Mouse (Mus musculus): Measurements from ENCODE around the gene Actg1. TPM values are rescaled to one million over a fixed set of nuclear protein-coding genes. Genes with fewer than 3 reads are reported as not detected.

The Actg1 gene
- polyA plus RNA-seq, 1 experiment from 2014 or later: 559 TPM

- no peak overlapping the region for H3K4me3 ChIP-seq (replicated peaks)
- peaks cover 25% of the 10 kb centered on the region for H3K4me1 ChIP-seq (replicated peaks)
- H3K36me3 ChIP-seq (replicated peaks): no peaks in the 10 kb centered on the region
- no peak for ATAC-seq (ENCODE audit: insufficient read depth)
- no peak overlapping the region for H3K9ac ChIP-seq
- 65% methylated on average over 5 of the region's 5 CpGs for WGBS (ENCODE audit: insufficient replicate concordance)
- no peak overlapping the region for H3K4me2 ChIP-seq
- H3K9me3 ChIP-seq (replicated peaks): no peaks in the 10 kb centered on the region
- H3K27me3 ChIP-seq: peaks cover 12% of the 10 kb centered on the region; the same call in 1 of the 2 replicates
- H3K27ac ChIP-seq (replicated peaks): no peak overlapping the region
Observed at GRCm38 (mm10) chr11:120360755-120361154, 12.4 kb upstream of the Actg1 start.

GRCm38 (mm10) chr11:120360062-120360461 lies 11.7 kb upstream of the Actg1 start:
- WGBS (ENCODE audit: insufficient replicate concordance): 53% methylated on average over 8 of the region's 8 CpGs

DNA sequence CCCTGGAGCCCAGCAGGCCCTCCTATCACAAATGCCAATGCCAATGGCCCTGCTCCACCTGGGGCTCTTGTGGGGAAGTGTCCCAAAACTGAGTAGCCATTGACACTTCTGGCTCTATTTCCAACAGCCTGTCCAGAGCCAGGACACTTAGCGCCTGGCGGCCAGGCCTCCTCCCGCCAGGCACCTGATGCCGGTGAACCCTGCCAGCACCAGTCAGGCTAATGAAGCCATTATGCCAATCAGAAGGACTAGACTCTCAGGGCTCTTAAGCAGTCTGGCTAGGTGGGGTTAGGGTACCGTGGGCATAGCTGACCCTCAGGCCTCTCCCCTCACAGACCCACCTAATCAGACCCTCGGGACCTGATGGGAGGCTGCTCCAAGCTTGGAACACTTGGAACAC lies 11.0 kb upstream of the Actg1 start:
- H3K4me3 ChIP-seq (replicated peaks): no peak overlapping the region
- peaks cover 39% of the 10 kb centered on the region for H3K4me1 ChIP-seq (replicated peaks)
- peaks cover 6% of the 10 kb centered on the region; the same call in 1 of the 2 replicates for H3K27me3 ChIP-seq
- no peaks in the 10 kb centered on the region for H3K9me3 ChIP-seq (replicated peaks)
- no peaks in the 10 kb centered on the region for H3K36me3 ChIP-seq (replicated peaks)
- no peak overlapping the region for H3K27ac ChIP-seq (replicated peaks)
- no peak for ATAC-seq (ENCODE audit: insufficient read depth)
- H3K4me2 ChIP-seq: no peak overlapping the region
- H3K9ac ChIP-seq: no peak overlapping the region
- WGBS (ENCODE audit: insufficient replicate concordance): 72% methylated on average over 6 of the region's 6 CpGs

More at GRCm38 (mm10) chr11:120360062-120360461, 11.7 kb upstream of the Actg1 start:
- H3K4me3 ChIP-seq (replicated peaks): no peak overlapping the region
- no peak for ATAC-seq (ENCODE audit: insufficient read depth)
- H3K9ac ChIP-seq: no peak overlapping the region
- H3K36me3 ChIP-seq (replicated peaks): no peaks in the 10 kb centered on the region
- H3K9me3 ChIP-seq (replicated peaks): no peaks in the 10 kb centered on the region
- peaks cover 6% of the 10 kb centered on the region; the same call in 1 of the 2 replicates for H3K27me3 ChIP-seq
- H3K4me1 ChIP-seq (replicated peaks): peaks cover 32% of the 10 kb centered on the region
- no peak overlapping the region for H3K27ac ChIP-seq (replicated peaks)
- H3K4me2 ChIP-seq: no peak overlapping the region

GRCm38 (mm10) chr11:120357791-120358401 lies 9.6 kb upstream of the Actg1 start:
- no peak for ATAC-seq (ENCODE audit: insufficient read depth)
- peak overlapping the region; percentile 14; the same call in 1 of the 2 replicates for H3K27ac ChIP-seq (replicated peaks)
- WGBS (ENCODE audit: insufficient replicate concordance): 36% methylated on average over 10 of the region's 10 CpGs
- no peak overlapping the region; the same call in 1 of the 2 replicates for H3K4me2 ChIP-seq
- peaks cover 54% of the 10 kb centered on the region for H3K4me1 ChIP-seq (replicated peaks)
- H3K9me3 ChIP-seq (replicated peaks): no peaks in the 10 kb centered on the region
- H3K4me3 ChIP-seq (replicated peaks): no peak overlapping the region
- H3K9ac ChIP-seq: no peak overlapping the region
- H3K27me3 ChIP-seq: peaks cover 8% of the 10 kb centered on the region; the same call in 1 of the 2 replicates
- H3K36me3 ChIP-seq (replicated peaks): no peaks in the 10 kb centered on the region

GRCm38 (mm10) chr11:120356900-120357299 lies 8.6 kb upstream of the Actg1 start:
- 81% methylated on average over 4 of the region's 4 CpGs for WGBS (ENCODE audit: insufficient replicate concordance)
- Histone ChIP-seq H3K27ac (replicated peaks) (peak overlapping the region; percentile 93; the same call in 1 of the 2 replicates), H3K9me3 (replicated peaks) (no peaks in the 10 kb centered on the region), H3K4me1 (replicated peaks) (peaks cover 62% of the 10 kb centered on the region), H3K36me3 (replicated peaks) (no peaks in the 10 kb centered on the region), H3K9ac (no peak overlapping the region), H3K4me2 (no peak overlapping the region), H3K27me3 (peaks cover 12% of the 10 kb centered on the region; the same call in 1 of the 2 replicates), H3K4me3 (replicated peaks) (no peak overlapping the region)
- ATAC-seq (ENCODE audit: insufficient read depth): no peak

DNA sequence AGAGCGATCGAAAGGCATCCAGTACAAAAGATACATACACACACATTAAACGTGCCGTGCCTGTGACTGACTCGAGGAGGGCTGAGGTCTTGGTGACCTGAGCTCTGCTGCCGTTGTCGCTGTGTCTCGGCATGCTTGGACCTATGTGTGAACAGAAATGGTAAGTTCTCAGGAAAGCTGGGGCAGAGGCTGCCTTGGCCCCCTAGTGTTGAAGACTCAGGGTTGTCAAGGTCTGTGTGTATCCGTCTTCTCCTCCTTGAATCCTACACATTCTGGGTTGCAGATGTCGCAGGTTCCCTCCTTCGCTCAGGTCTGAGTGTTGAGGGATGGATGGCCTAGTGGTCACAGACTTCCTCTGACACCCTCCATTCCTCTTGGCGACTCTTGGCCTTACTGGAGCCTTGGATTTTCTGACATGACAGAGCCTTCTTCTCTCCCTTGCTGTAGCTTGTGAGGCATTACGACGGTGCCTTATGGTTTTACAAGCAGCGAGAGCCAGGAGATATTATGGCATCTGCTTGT lies 8.0 kb upstream of the Actg1 start:
- Histone ChIP-seq H3K36me3 (replicated peaks) (no peaks in the 10 kb centered on the region), H3K27me3 (peaks cover 14% of the 10 kb centered on the region; the same call in 1 of the 2 replicates), H3K4me2 (no peak overlapping the region), H3K9me3 (replicated peaks) (no peaks in the 10 kb centered on the region), H3K4me3 (replicated peaks) (no peak overlapping the region), H3K4me1 (replicated peaks) (peaks cover 67% of the 10 kb centered on the region), H3K27ac (replicated peaks) (peak overlapping the region; percentile 93), H3K9ac (no peak overlapping the region)
- WGBS (ENCODE audit: insufficient replicate concordance): 83% methylated on average over 15 of the region's 15 CpGs
- ATAC-seq (ENCODE audit: insufficient read depth): no peak

DNA sequence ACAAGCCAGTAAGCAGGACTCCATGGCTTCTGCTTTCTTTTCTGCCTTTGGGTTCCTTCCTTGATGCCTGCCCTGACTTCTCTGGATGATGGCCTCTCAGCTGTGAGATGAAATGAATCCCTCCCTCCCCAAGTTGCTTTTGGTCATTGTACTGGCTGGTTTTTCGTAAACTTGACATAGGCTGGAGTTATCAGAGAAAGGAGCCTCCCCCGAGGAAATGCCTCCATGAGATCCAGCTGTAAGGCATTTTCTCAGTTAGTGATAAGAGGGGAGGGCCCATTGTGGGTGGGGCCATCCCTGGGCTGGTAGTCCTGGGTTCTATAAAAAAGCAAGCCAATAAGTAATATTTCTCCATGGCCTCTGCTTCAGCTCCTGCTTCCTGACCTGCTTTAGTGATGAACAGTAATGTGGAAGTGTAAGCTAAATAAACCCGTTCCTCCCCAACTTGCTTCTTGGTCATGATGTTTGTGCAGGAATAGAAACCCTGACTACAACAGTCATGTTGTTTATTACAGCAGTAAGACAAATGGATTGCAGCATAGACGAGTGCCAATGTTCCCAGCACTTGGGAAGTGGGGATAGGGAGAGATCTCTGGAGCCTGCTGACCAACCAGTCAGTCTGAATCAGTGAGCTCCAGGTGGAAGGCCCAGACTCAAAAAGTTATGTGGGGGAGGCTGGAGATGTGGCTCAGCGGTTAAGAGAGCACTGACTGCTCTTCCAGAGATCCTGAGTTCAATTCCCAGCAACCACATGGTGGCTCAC lies 7.1 kb upstream of the Actg1 start:
- H3K4me3 ChIP-seq (replicated peaks): peak overlapping the region; percentile 34
- H3K27me3 ChIP-seq: peaks cover 23% of the 10 kb centered on the region
- H3K36me3 ChIP-seq (replicated peaks): no peaks in the 10 kb centered on the region
- WGBS (ENCODE audit: insufficient replicate concordance): 45% methylated on average over 5 of the region's 5 CpGs
- H3K4me2 ChIP-seq: peak overlapping the region; percentile 79
- H3K4me1 ChIP-seq (replicated peaks): peaks cover 77% of the 10 kb centered on the region
- peak overlapping the region; percentile 45 for H3K9ac ChIP-seq
- H3K9me3 ChIP-seq (replicated peaks): no peaks in the 10 kb centered on the region
- ATAC-seq (ENCODE audit: insufficient read depth): peak; percentile 33
- H3K27ac ChIP-seq (replicated peaks): peak overlapping the region; percentile 93

GRCm38 (mm10) chr11:120354304-120355276 lies 6.2 kb upstream of the Actg1 start:
- Histone ChIP-seq H3K27ac (replicated peaks) (peak overlapping the region; percentile 93), H3K36me3 (replicated peaks) (no peaks in the 10 kb centered on the region), H3K4me2 (peak overlapping the region; percentile 79), H3K4me1 (replicated peaks) (peaks cover 85% of the 10 kb centered on the region), H3K27me3 (peaks cover 32% of the 10 kb centered on the region), H3K4me3 (replicated peaks) (peak overlapping the region; percentile 46), H3K9ac (peak overlapping the region; percentile 68), H3K9me3 (replicated peaks) (no peaks in the 10 kb centered on the region)
- 69% methylated on average over 17 of the region's 17 CpGs for WGBS (ENCODE audit: insufficient replicate concordance)
- no peak for ATAC-seq (ENCODE audit: insufficient read depth)

DNA sequence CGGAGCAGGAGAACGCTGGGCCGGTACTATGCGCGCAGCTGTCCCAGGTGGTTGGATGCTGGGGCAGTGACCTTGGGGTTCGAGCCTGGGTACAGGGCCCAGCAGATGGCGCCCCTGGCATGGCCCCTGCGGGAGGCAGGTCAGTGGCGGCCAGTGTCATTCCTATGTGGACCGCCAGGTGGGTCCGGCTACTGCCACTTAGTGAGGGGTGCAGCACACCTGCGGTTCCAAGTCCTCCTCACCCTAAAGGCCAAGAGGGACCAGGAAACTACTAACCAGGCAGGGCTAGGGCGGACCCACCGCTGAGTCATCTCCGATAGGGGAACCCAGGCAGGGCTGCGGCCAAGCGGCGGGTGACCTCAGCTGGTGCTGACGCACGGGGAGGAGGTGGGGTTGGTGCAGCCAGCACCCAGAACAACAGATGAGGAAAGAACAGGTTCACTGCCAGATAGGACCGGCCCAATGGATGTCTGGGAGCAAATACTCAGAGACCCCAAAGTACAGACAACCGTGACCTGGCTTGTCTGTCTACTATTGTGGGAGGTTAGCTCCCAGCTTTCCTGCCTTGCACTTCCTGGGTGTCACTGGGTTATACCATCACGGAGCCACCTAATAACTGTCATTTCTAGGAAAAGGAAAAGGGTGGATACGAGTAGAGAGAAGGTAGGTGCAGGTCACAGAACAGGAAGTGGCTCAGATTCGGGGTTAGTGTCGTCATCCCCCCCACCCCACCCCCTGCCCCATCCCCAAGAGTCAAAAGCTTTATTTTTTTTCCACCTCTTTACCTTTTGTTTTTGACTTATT lies 5.4 kb upstream of the Actg1 start:
- peak overlapping the region; percentile 93 for H3K27ac ChIP-seq (replicated peaks)
- H3K9me3 ChIP-seq (replicated peaks): no peaks in the 10 kb centered on the region
- H3K4me2 ChIP-seq: peak overlapping the region; percentile 79
- peaks cover 41% of the 10 kb centered on the region for H3K27me3 ChIP-seq
- peaks cover 94% of the 10 kb centered on the region for H3K4me1 ChIP-seq (replicated peaks)
- H3K9ac ChIP-seq: peak overlapping the region; percentile 68
- 7% methylated on average over 26 of the region's 26 CpGs for WGBS (ENCODE audit: insufficient replicate concordance)
- H3K36me3 ChIP-seq (replicated peaks): no peaks in the 10 kb centered on the region
- H3K4me3 ChIP-seq (replicated peaks): peak overlapping the region; percentile 46
- ATAC-seq (ENCODE audit: insufficient read depth): peak; percentile 88

All from liver, embryonic 15.5 days (tissue).